Mouse (Mus musculus) central nervous system, embryonic 11.5 days (tissue): ENCODE measurements around the gene Hmgb1. TPM values are rescaled to one million over a fixed set of nuclear protein-coding genes. Genes with fewer than 3 reads are reported as not detected.

Experiments used
- polyA plus RNA-seq: library from polyadenylated mRNA; depleted of rRNA; stranded (reverse); fragments of >200 nt; gene quantifications from 2 replicates; pipeline ENCODE4 v1.2.3, GENCODE M21; 2012; rRNA removed

The Hmgb1 gene
- 1,205 and 2,573 TPM in 2 replicates for polyA plus RNA-seq

DNA sequence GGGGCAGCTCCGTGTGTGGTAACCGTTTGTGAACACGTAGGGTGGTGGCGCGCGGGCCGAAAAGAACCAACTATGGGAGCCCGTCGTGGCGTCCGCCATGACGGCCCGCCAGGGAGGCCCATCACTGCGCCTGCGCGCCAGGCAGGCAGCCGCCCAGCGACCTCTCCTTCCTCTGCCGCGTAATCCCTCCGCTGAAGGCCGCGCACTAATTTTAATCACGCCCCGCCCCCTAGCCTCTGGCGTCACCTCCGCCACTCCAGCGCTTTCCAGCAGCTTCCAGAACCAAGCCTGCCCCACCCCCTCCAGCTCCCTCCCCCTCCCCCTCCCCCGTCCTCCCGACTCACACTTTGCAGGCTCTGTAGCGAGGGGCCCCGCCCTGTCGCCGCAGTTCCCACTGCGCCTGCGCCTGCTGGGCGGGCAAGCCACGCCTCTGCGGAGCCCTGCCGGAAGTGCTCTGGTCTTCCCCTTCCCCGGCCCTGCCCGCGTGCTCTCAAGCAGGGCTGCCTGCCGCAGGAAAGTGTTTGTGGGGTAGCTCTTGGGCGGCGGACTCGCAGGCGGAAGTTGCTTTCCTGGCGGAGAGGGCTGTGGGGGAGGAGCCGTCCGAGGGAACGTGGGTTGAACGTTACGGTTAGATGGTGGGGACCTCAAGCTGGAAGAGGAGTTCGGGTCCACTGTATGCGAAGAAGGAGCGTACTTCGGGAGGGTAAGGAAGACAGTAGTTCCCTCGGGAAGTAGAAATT lies at the start of gene Hmgb1, which contains the start of gene Uspl1:
Gene Hmgb1 (minus strand): TSS at position 386 of the 740 bp plus-strand sequence.
Gene Uspl1 (plus strand): TSS at position 247 of the 740 bp plus-strand sequence.

Other genes starting within 250 kb of the Hmgb1 start
- gene Gm42791, start 189.3 kb downstream of the Hmgb1 start, polyA plus RNA-seq, result not detected in 2 replicates
- gene Uspl1, start 139 bp downstream of the Hmgb1 start, polyA plus RNA-seq, result 39.8 and 46.3 TPM in 2 replicates
- 8.2 and 9.0 TPM in 2 replicates for gene Alox5ap, start 80.3 kb upstream of the Hmgb1 start, polyA plus RNA-seq
- 0.66 and 0.70 TPM in 2 replicates for gene Medag, start 227.3 kb upstream of the Hmgb1 start, polyA plus RNA-seq